Mouse (Mus musculus): ENCODE measurements around the gene Cyp24a1. TPM values are rescaled to one million over a fixed set of nuclear protein-coding genes. Genes with fewer than 3 reads are reported as not detected.

Cyp24a1 gene
- polyA plus RNA-seq (2014; fragmentation: Illumina TruSeq; extraction: RNeasy Lipid Tissue Mini Kit (QIAGEN cat#74804); ENCODE audit: insufficient read depth, low read depth, low replicate concordance) = not detected

DNA sequence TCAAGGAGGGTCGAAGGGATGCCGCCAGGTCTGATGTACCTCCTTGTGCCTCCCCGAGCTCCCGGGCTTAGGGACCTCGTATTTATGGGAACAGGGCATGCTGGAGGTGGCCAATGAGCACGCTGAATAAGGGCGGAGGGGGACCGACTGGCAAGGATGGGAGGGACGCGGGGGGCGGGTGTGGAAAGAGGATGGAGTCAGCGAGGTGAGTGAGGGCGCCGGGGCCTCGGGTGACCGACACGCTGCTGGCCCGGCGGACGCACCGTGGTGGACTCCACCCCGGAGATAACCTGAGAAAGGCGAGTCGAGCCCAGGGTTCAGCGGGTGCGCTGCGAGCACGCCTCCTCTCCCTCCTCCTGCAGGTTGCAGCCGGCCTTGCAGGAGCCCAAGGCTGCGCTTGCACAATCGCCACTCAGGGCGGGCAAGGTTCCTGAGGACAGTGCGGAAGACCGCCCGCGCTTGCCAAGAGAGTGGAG, at the start of gene Cyp24a1:
Gene Cyp24a1 (minus strand): TSS at position 55 of the 476 bp plus-strand sequence.

DNA sequence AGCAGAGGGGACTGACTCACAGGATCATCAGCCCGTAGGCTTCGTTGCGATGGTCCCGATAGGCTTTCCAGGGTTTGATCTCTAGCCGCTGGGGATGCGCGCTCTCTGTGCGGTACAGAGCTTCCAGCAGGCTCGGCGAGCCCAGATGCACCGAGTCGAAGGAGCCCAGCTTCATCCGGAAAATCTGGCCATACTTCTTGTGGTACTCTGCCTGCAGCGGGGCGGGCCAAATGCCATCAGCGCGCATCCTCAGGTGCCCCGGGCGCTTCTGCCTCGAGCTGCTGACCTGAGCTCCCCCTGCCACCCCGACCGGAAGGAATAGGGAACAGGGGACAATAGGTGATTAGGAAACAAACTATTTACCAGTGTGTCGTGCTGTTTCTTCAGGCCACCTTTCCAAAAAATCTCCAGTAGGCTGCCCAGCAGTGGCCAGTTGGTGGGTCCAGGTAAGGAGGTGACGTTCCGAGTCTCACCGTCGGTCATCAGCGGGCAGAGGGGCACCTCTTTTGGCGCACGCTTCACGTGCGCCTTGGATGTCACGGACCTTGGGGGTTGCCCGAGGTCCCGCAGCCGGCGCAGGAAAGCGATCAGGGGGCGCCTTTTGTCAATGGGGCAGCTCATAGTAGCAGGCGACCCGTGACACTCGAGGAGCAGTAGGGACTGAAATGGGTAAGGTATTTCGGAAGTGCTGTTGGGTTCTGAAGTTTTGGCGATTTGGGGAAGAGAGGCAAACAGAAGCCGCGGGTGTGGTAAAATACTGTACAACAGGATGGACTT, 603 bp downstream of the Cyp24a1 start, which contains the start of gene Pfdn4:
Gene Pfdn4 (plus strand): TSS at position 275 of the 777 bp plus-strand sequence.

Other genes starting within 250 kb of the Cyp24a1 start
- gene Bcas1, start 69.3 kb downstream of the Cyp24a1 start, polyA plus RNA-seq (2014; fragmentation: Illumina TruSeq; extraction: RNeasy Lipid Tissue Mini Kit (QIAGEN cat#74804); ENCODE audit: insufficient read depth, low read depth, low replicate concordance) = 4.9 TPM
- 40.4 TPM for gene Pfdn4, start 717 bp downstream of the Cyp24a1 start, polyA plus RNA-seq (2014; fragmentation: Illumina TruSeq; extraction: RNeasy Lipid Tissue Mini Kit (QIAGEN cat#74804); ENCODE audit: insufficient read depth, low read depth, low replicate concordance)
- not detected for gene 4930470P17Rik, start 104.9 kb upstream of the Cyp24a1 start, polyA plus RNA-seq (2014; fragmentation: Illumina TruSeq; extraction: RNeasy Lipid Tissue Mini Kit (QIAGEN cat#74804); ENCODE audit: insufficient read depth, low read depth, low replicate concordance)
- gene Dok5, start 234.7 kb upstream of the Cyp24a1 start, polyA plus RNA-seq (2014; fragmentation: Illumina TruSeq; extraction: RNeasy Lipid Tissue Mini Kit (QIAGEN cat#74804); ENCODE audit: insufficient read depth, low read depth, low replicate concordance) = 0.13 TPM

Measured in lung, adult 10 weeks (tissue).